Mouse (Mus musculus) mesoderm, embryonic 11.5 days (tissue): ENCODE data around the gene Diaph3.

Experiments
- DNase-seq: peaks from one replicate; pipeline ENCODE4 v3.0.0-alpha.2; 2012; ENCODE audit warnings: low read depth, low spot score

The Diaph3 gene

DNA sequence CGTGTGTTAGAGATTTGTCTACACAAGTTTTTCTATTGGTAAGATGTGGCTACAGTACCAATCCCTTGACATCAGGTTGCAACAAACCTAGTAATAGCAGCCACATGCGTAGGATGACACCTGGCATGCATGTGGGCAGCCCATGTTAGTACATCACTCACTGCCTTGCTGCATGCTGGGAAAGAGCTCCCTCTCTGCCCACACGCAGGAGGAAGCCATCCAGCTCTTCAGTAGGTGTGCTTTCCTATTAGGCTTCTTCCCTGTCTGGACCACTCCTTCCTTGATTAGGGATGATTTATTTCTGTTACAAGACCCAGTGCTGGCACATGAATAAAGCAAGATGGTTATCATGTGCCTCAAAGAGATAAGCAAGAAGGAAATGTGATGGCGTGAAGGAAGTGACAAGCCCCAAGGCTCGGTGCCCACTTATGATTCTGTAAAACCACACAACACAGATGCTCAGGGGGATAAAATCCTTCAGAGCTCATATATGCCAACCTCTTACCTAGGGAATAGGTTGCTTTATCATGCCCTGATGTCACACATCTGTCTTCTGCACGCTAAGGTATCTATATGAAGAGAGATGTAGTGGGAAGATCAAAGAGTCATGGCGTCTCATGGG lies 494.4 kb downstream of the Diaph3 start:
- DNase-seq, result no peak

DNA sequence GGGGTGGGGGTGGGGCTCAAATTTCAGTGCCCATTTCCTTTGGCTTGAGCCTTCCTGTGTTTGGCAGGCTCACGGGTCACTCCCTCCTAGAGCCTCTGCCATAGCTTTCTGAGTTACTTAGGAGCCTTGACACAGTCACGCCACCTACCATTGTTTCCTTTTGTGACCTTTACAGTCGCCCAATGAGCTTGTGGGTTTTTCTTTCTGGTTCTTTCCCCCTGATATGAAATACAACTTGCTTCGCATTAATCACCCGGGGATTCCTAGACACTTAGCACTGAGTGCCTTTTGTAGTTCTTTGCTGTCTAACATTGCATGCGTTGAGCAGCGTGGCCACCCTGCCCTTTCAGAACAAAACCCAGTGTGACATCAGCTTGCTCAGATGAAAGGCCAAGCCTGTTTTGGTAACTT lies 498.2 kb downstream of the Diaph3 start:
- peak; percentile 53 for DNase-seq

DNA sequence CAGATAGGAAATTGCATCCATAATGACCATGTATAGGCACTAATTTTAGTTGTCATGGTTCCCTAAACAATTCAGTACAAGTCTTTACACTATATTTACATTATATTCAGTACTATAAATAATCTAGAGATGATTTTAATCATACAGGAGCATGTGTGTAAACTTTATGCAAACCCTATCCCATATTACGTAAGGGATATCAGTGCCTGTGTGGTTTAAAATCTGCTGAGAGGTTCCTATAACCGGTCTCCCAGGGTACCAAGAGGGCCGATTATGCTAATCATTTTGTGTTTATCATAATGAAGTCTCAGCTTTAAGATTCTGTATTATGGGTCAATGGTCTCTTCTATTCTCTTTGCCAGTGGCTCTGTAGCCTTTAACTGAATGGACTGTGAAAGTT lies 499.2 kb downstream of the Diaph3 start:
- DNase-seq, result no peak

DNA sequence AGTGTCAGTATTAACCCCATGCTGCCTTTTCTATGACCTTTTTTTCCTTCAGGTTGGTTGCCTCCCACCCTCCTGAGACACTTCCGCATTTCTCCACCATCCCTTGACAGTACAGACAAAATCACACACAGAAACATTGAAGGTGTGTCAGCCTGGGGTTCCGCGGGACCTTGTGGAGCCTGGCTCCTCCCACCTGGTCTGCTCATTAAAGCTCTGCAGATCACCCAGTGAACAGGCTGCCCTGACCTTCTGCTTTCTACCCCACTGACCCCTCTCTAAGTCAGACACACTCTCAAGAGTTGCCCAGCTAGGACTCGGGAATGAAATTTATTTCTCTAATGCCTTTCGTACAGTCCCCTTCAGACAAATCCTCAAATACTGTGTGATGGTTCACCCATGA lies 500.9 kb downstream of the Diaph3 start:
- no peak for DNase-seq

DNA sequence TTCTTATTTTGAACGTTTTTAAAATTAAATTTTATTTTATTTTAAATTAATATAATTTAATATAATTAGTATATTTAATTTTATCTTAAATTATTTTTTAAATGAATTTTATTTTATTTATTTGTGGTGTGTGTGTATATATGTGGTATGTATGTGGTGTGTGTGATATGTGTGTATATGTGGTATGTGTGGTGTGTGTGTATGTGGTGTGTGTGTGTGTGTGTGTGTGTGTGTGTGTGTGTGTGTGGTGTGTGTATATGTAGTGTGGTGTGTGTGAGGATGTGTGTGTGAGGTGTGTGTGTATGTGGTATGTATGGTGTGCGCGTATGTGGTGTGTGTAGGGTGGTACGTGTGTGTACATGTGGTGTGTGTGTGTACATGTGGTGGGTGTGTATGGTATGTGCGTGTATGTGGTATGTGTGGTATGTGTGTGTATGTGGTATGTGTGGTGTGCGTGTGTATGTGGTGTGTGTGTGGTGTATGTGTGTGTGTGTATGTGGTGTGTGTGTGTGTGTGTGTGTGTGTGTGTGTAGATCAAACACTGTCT lies 505.4 kb downstream of the Diaph3 start:
- no peak for DNase-seq

DNA sequence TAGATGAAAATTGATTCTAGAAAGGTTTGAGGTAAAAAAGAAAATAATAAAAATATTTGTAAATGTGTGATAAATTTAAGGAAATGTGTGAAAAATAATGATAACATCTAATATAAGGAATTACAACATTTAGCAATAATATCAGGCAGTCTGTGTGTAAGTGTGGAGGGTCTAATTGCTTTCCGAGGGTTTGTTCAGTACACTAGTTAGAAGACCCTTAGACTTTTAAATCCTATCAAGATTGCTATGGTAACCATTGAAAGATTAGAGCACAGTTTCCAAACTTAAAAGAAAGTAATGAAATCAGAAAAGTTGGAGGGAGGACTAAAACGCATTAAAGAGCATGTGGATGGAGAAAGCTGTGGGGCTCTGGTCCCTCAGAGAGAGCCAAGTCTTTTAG lies 506.0 kb downstream of the Diaph3 start:
- no peak for DNase-seq

DNA sequence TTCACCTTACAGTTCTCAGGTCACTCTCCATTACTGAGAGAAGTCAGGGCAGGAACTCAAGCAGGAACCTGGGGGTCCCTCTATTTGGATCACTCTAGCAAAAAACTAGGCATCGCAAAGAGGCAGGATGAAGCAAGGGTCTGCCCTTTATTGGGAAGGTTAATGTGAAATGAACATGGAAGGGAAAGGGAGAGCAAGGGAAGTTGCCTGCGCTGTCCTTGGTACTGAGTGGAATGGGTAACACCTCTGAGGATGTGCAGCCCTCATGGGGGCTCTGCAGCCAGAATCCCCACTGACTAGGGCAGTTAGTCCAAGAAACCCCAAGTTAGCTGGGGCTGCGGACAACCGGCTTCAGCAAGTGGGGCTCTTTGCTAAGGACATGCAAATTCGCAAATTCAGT lies 507.2 kb downstream of the Diaph3 start:
- DNase-seq, result no peak

DNA sequence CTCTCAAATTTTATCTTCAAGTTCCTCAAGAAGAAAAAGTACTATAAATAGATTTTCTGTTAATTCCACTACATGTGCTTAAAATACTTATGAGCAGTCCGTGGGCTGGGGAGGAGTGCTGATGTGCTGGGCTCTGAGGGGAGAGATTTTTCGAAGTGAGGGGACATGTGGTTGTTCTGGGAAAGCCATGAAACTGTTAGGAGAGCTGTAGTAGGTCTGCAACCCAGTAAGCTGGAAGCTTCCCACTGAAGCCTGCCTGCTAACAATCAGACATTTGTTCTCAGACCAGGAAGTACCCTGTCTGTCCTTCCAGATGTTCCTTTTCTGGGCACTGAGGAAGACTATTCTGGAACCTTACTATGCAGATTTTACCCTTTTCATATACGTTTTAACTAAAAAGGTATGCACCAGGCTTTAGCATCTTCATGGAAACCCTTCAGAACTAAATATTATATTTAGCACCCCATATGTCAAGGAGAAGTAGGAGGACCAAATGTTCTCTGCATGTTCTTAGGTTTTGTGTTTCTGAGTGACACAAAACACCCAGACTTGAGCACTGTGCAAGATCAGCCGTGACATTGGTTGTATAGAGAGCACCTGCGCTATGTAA lies 516.1 kb downstream of the Diaph3 start:
- DNase-seq, result no peak

DNA sequence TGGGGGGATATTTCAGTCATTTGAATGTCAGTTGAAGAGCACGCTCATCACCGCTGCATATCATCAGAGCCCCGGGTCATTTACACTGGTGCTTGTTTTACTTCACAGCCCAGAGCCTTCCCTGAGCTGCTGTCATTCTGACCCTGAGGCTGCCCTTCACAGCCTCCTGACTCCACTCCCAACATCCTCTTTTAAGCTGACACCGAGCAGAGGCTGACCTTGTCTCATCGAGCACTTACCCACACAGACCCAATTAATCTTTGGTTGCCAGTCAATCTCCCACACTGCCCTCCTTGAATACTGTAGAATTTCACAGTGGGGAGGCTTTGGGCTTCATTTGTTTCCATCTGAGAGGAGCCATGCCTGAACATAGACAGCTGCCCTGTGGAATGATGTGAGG lies 521.4 kb downstream of the Diaph3 start:
- DNase-seq, result no peak
